Mouse (Mus musculus) liver, embryonic 13.5 days (tissue): ENCODE results near the gene 4930432K21Rik. TPM values are rescaled to one million over a fixed set of nuclear protein-coding genes. Genes with fewer than 3 reads are reported as not detected.
A peak's percentile ranks its signal among the peaks of the same experiment; 100 is the strongest.

Experiments
- ATAC-seq: fragments of 200-750 bp; cut with Nextera tagmentation; 2 replicates; pipeline ENCODE4 v1.8.0; 2017; ENCODE audit warnings: low read depth, mild to moderate bottlenecking, moderate number of reproducible peaks, moderate library complexity
- DNase-seq: peaks from one replicate; pipeline ENCODE4 v3.0.0; 2022
- H3K27ac ChIP-seq: fragments of 300-500 bp; sonication (generic); 2 replicates; pipeline ENCODE4 v1.5.1; 2015; ENCODE audit warnings: moderate library complexity, mild to moderate bottlenecking, inconsistent platforms
- H3K27me3 ChIP-seq: fragments of 300-500 bp; sonication (generic); 2 replicates; pipeline ENCODE4 v1.6.1; 2015; ENCODE audit warnings: mild to moderate bottlenecking, inconsistent platforms
- H3K36me3 ChIP-seq: fragments of 300-500 bp; sonication (generic); 2 replicates; pipeline ENCODE4 v1.6.1; 2015; ENCODE audit warnings: mild to moderate bottlenecking, inconsistent platforms
- H3K4me1 ChIP-seq: fragments of 300-500 bp; sonication (generic); replicated peaks from 2 replicates; pipeline ENCODE4 v1.6.1; 2015; ENCODE audit warnings: inconsistent platforms
- H3K4me2 ChIP-seq: fragments of 300-500 bp; sonication (generic); 2 replicates; pipeline ENCODE4 v1.6.1; 2015; ENCODE audit warnings: inconsistent platforms, mild to moderate bottlenecking, moderate library complexity
- H3K4me3 ChIP-seq: fragments of 300-500 bp; sonication (generic); replicated peaks from 2 replicates; pipeline ENCODE4 v1.5.1; 2015; ENCODE audit warnings: mild to moderate bottlenecking, inconsistent platforms
- H3K9ac ChIP-seq: fragments of 300-500 bp; sonication (generic); 2 replicates; pipeline ENCODE4 v1.6.1; 2015; ENCODE audit warnings: mild to moderate bottlenecking, inconsistent platforms
- H3K9me3 ChIP-seq: fragments of 300-500 bp; sonication (generic); replicated peaks from 2 replicates; pipeline ENCODE4 v1.6.1; 2016; ENCODE audit warnings: inconsistent platforms
- WGBS: fragments of 180-500 bp; shearing (Covaris S2); methylation state at CpG from one replicate; pipeline ENCODE4 v1.1.7; 2015; ENCODE audit not compliant: insufficient replicate concordance; 5-methylcytosine and 5-hydroxymethylcytosine counted together
- polyA plus RNA-seq: library from polyadenylated mRNA; unstranded; fragments of >200 nt; fragmentation: Nextera tagmentation; extraction: Ambion mirVana; gene quantifications from 2 replicates; pipeline ENCODE4 v1.2.1, GENCODE M21; 2015

4930432K21Rik gene
- polyA plus RNA-seq, 1 experiment from 2014 or later = 0.25 TPM

DNA sequence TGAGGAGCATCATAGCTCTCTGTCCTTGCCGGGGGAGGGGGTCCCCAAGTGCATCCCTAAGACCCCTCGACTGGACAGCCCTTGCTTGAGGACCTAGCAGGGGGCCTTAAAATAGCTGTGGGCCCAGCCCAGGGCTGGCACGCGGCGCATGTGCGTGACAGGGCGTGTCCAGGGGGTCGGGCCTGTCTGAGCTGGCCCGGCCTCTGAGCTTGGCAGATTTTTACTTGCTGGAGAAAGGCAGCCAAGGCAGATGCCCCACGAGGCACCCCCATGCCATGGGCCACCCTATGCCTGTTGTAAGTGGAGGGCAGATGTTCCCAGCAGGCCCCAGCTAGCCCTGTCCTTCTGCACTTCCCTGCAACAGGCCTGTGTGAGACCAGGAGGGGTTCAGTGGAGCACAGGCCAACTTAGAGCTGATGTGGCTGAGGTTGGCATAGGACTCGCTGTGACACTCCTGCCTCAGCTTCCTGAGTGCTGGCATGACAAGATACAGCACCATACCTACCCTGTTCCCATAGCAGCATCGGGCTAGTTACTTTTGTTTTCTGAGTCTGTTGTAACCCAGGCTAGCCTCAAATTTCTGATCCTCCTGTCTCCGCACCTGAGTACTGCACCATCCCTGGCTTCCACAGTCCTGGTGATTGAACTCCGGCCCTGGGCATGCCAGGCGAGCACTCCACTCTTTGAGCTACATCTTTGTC, 53.9 kb downstream of the 4930432K21Rik start:
- H3K27ac ChIP-seq = peak overlapping the region; percentile 82
- no peaks in the 10 kb centered on the region for H3K9me3 ChIP-seq
- DNase-seq (no peak), ATAC-seq (no peak)
- peak overlapping the region; percentile 76 for H3K9ac ChIP-seq
- H3K4me3 ChIP-seq = peak overlapping the region; percentile 62
- 0 out of 2 replicates have a peak, but pooled peaks cover 6% of the 10 kb centered on the region for H3K36me3 ChIP-seq
- peaks cover 73% of the 10 kb centered on the region for H3K4me1 ChIP-seq
- peak overlapping the region; percentile 78 for H3K4me2 ChIP-seq
- WGBS = 26% methylated on average over 15 of the region's 15 CpGs
- peaks cover 40% of the 10 kb centered on the region for H3K27me3 ChIP-seq

DNA sequence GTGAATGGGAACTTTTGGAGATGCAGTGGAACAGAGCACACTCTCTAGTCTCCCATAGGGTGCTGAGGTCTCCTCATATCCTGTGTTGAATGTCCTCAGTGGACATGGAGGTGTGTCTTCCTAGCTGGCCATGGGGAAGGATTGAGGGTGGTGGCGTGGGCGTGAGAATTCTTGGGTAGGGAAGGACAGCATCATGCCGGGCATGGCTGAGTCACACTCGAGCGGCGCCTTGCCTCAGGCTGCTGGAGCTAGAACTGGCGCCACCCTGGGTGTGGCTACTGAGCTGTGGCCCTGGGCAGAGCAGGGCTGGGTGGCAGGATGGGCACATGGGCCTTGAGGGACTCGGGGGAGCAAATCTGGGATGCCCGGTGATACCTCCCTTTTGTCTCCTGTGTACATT, 54.6 kb downstream of the 4930432K21Rik start:
- Histone ChIP-seq H3K27ac (peak overlapping the region; percentile 82), H3K4me1 (peaks cover 72% of the 10 kb centered on the region), H3K9ac (0 out of 2 replicates have a peak overlapping the region, but pooled peaks have one; percentile 49), H3K9me3 (no peaks in the 10 kb centered on the region), H3K4me3 (peak overlapping the region; percentile 62), H3K4me2 (peak overlapping the region; percentile 78), H3K36me3 (0 out of 2 replicates have a peak, but pooled peaks cover 8% of the 10 kb centered on the region), H3K27me3 (peaks cover 40% of the 10 kb centered on the region)
- WGBS = 43% methylated on average over 9 of the region's 9 CpGs
- no peak for ATAC-seq
- peak; percentile 57 for DNase-seq

DNA sequence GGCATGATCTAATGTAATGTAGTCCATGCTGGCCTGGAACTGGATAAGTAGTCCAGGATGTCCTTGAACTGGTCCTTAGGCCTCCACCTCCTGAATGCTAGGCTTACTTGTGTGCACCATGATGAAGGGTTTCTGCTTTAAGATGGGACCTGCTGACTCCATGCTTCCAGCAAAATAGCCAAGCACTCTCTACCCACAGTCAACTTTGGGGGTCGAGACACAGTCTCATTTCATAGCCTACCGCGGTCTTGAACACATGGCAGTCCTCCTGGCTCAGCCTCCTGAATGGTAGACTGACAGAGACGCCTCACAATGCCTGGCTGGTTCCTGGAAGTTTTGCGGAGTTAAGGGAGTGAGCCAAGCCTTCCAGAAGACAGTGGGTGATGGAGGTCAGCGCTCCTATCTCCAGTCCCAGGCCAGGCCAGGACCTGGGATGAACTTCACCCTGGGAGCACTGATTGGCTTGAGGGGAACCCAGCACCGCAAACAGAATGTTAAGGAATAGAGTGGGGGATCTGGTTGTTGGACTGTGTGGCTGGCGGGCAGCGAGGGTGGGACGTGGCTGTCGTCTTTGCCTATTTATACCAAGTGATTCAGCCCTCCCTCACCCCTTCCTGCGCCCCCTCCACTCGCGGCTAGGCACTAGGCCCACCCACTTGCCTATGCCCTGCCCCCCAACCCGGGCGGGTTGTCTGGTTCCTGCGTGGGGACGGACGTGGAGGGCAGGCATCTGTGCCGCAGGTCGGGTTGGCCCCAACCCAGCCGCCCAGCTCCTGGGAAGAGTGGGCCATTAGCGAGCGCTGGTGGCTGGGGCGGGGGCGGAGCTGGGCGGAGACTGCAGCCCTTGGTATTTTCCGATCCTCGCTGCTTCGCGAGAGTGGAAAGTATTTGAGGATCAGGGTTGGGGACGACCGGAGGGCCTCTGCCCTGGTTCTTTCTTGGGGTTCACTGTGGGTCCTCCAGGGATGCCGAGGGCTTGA, 55.4 kb downstream of the 4930432K21Rik start:
- peak overlapping the region; percentile 49 for H3K9ac ChIP-seq
- WGBS = 5% methylated on average over 34 of the region's 34 CpGs
- H3K4me2 ChIP-seq = peak overlapping the region; percentile 78
- peaks cover 40% of the 10 kb centered on the region for H3K27me3 ChIP-seq
- H3K27ac ChIP-seq = peak overlapping the region; percentile 82
- no peaks in the 10 kb centered on the region for H3K9me3 ChIP-seq
- ATAC-seq (peak; percentile 33), DNase-seq (peak; percentile 58)
- H3K4me1 ChIP-seq = peaks cover 72% of the 10 kb centered on the region
- H3K4me3 ChIP-seq = peak overlapping the region; percentile 62
- H3K36me3 ChIP-seq = 0 out of 2 replicates have a peak, but pooled peaks cover 8% of the 10 kb centered on the region

DNA sequence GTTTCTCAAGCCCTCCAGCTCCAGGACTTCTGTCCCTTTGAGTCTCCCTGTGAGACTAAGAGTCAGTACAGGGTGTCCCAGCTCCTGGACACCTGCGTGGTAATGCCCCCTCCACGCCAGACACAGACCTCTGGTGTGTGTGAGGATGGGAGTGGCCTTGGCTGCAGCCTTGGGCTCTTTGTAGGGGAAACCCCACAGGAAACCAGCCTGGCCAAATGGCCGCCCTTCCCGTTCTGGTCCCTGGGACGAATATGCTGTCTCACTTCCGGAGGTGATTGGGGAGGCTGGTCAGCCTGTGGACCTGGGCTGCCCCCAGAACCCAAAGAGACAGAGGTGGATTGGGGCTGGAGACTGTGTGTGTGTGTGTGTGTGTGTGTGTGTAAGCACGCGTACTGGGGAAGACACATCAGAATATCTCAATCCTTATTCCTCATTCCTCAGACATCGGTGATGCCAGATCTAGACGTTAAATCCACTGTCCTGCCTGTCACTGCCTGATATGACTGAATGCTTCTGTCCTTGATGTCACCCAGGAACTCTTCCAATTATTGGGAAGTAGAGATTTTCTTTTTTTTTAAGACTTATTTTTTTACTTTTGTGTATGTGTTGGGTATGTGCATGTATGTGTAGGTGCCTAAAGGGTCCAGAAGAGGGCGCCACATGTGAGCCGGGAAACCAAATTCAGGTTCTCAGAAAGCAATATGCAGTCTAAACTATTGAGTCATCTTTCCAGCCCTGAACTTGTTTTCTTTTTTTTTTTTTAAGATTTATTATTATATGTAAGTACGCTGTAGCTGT, 56.3 kb downstream of the 4930432K21Rik start:
- peaks cover 15% of the 10 kb centered on the region for H3K36me3 ChIP-seq
- ATAC-seq = peak; percentile 33
- DNase-seq = no peak
- peak overlapping the region; percentile 49 for H3K9ac ChIP-seq
- H3K4me2 ChIP-seq = peak overlapping the region; percentile 78
- H3K27ac ChIP-seq = peak overlapping the region; percentile 82
- H3K9me3 ChIP-seq = no peaks in the 10 kb centered on the region
- H3K27me3 ChIP-seq = peaks cover 40% of the 10 kb centered on the region
- H3K4me3 ChIP-seq = peak overlapping the region; percentile 62
- WGBS = 24% methylated on average over 13 of the region's 13 CpGs
- H3K4me1 ChIP-seq = peaks cover 72% of the 10 kb centered on the region

DNA sequence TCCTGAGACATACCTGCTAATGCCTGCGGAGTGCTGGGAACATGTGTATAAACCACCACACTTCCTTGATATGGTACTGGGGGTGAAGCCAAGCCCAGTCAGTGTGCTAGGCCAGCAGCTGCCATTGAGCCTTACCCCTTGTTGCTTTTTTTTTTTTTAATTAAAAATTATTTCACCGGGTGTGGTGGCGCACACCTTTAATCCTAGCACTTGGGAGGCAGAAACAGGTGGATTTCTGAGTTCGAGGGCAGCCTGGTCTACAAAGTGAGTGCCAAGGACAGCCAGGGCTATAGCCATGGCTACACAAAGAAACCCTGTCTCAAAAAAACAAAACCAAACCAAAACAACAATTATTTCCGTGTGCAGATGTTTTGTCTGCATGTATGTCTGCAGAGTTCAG, 57.2 kb downstream of the 4930432K21Rik start:
- Histone ChIP-seq H3K4me3 (no peak overlapping the region), H3K9ac (no peak overlapping the region), H3K27ac (no peak overlapping the region), H3K4me1 (peaks cover 65% of the 10 kb centered on the region), H3K9me3 (no peaks in the 10 kb centered on the region), H3K27me3 (peaks cover 35% of the 10 kb centered on the region), H3K36me3 (peaks cover 15% of the 10 kb centered on the region), H3K4me2 (no peak overlapping the region)
- DNase-seq (no peak), ATAC-seq (no peak)
- WGBS = 75% methylated on average over 5 of the region's 5 CpGs

DNA sequence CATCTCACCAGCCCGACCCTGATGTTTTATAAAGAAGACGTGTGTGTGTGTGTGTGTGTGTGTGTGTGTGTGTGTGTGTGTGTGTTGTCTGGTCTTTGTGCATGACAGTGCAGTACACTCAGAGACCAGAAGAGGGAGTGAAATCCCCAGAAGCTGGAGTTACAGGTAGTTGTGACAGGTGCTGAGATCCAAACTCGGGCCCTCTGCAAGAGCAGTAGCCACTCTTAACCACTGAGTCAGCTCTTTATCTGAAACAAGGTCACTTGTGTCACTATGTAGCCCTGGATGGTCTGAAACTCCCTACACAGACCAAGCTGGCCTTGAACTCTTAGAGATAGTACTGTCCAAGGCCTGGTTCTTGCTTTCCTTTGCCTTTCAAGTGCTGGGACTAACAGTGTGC, 58.8 kb downstream of the 4930432K21Rik start:
- H3K4me1 ChIP-seq = peaks cover 53% of the 10 kb centered on the region
- 72% methylated on average over 3 of the region's 3 CpGs for WGBS
- ATAC-seq (no peak), DNase-seq (no peak)
- H3K27me3 ChIP-seq = peaks cover 19% of the 10 kb centered on the region
- no peak overlapping the region for H3K9ac ChIP-seq
- no peaks in the 10 kb centered on the region for H3K9me3 ChIP-seq
- peaks cover 22% of the 10 kb centered on the region for H3K36me3 ChIP-seq
- H3K4me2 ChIP-seq = no peak overlapping the region
- H3K4me3 ChIP-seq = no peak overlapping the region
- no peak overlapping the region for H3K27ac ChIP-seq

DNA sequence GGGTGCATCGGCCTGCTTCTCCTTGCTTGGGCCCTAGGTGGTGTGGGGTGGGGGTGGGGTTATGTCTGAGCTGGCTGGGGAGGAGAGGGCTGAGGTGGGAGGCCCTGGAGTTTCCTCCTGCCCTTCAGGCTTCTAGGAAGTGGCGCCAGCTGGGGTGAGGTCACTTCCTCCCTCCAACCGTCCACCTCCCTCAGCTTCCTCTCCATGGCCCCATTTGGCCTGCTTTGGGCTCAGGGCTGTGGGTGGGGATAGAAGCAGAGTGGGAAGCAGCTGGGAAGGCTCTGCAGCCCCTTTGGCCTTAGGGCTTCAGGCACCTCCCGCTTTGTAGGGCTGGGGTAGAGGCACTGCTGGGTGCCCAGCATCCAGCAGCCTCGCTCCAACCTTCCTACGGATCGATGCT, 60.0 kb downstream of the 4930432K21Rik start:
- H3K27me3 ChIP-seq = peaks cover 8% of the 10 kb centered on the region
- H3K4me2 ChIP-seq = no peak overlapping the region; the same call in 1 of the 2 replicates
- WGBS = 34% methylated on average over 7 of the region's 7 CpGs
- H3K4me1 ChIP-seq = peaks cover 42% of the 10 kb centered on the region
- peaks cover 33% of the 10 kb centered on the region for H3K36me3 ChIP-seq
- H3K27ac ChIP-seq = peak overlapping the region; percentile 67
- no peaks in the 10 kb centered on the region for H3K9me3 ChIP-seq
- ATAC-seq (0 out of 2 replicates have a peak, but pooled peaks have one; percentile 24), DNase-seq (no peak)
- H3K9ac ChIP-seq = no peak overlapping the region
- H3K4me3 ChIP-seq = no peak overlapping the region

DNA sequence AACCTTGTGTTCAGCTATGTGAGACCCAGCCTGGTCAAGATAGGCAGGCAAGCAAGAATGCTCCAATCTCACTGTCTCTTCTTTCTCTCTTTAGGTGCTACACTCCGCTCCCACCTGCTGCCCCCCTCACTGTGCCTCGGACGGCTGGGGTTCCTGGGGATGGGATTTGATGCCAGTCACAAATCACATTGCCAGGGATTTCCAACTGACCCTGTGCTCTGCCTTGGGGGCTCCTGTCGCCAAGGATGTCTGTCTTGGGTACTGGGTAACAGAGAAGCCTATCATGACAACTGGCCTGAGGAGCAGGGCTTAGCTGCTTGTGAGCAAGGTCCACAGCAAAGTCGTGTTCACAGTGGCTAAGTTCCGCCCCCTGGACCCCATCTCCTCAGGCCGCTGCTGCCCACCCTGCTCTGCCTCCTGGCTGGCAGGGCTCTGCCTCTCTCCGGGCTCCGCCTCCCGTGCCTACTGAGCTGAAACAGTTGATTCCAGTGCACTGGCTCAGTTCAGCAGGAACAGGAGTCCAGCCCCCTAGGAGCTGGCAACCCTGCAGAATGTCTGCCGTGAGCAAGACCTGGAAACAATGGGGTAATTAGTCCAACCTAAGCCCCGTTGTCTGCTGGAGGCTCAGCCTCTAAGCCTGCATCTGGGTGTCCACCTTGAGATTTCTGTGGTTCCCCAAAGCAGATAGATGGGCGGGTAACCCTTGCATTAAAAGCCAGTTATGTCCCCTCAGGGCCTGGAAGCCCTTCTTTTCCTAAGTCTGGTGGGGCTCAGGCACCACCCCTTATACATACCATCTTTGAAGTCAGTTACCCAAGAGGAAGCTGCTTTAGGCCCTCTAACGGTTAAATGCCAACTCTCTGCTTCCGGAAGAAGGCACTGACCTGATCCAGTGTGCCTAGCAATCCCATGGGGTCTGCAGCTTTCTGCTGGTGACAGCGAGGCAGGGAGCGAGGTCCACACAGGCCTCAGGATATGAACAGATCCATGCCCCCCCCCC, 60.9 kb downstream of the 4930432K21Rik start:
- no peak overlapping the region for H3K4me2 ChIP-seq
- H3K9me3 ChIP-seq = no peaks in the 10 kb centered on the region
- peaks cover 33% of the 10 kb centered on the region for H3K36me3 ChIP-seq
- peaks cover 33% of the 10 kb centered on the region for H3K4me1 ChIP-seq
- peak overlapping the region; percentile 67 for H3K27ac ChIP-seq
- DNase-seq (no peak), ATAC-seq (no peak)
- no peak overlapping the region for H3K4me3 ChIP-seq
- H3K9ac ChIP-seq = 0 out of 2 replicates have a peak overlapping the region, but pooled peaks have one; percentile 3
- WGBS = 55% methylated on average over 17 of the region's 17 CpGs
- peaks cover 5% of the 10 kb centered on the region; the same call in 1 of the 2 replicates for H3K27me3 ChIP-seq

DNA sequence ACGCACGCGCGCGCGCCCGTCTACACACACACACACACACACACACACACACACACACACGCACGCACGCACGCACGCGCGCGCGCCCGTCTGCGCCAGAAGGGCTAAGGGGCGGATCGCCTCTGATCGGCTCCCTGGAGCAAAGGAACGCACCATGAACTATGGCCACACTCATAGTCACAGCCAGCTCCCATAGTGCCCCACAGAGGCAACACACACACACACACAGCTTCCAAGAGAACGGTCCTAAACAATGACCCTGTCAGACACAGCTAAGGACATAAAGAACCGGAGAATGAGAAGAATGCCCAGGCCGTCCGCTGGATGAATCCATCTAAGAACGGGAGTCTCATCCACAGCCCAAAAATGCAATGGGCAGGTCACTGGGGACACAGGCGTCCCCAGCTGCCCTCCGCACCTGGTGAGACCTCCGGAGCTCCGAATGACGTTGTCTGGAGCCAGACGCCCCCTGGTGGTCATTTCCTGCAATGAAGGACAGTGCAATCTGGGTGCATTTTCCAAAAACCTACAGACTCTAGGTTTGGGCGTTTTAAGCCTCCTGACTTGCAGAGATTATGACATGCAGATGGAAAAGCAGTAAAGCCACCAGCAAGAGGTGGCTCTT, 62.5 kb downstream of the 4930432K21Rik start:
- H3K27me3 ChIP-seq = no peaks in the 10 kb centered on the region
- DNase-seq (no peak), ATAC-seq (peak; percentile 32; the same call in 1 of the 2 replicates)
- H3K9me3 ChIP-seq = no peaks in the 10 kb centered on the region
- no peak overlapping the region for H3K4me2 ChIP-seq
- peaks cover 26% of the 10 kb centered on the region for H3K4me1 ChIP-seq
- H3K9ac ChIP-seq = no peak overlapping the region
- no peak overlapping the region for H3K4me3 ChIP-seq
- peaks cover 36% of the 10 kb centered on the region for H3K36me3 ChIP-seq
- no peak overlapping the region for H3K27ac ChIP-seq
- WGBS = 62% methylated on average over 34 of the region's 34 CpGs
